Mouse (Mus musculus) mouse trophoblast stem cell (cell line): ENCODE measurements around the gene Ahcyl1.
"Not testable (repeated sequence)": the region's sequence is repeated elsewhere in the genome, so short reads cannot be mapped to it uniquely, and the experiment has no call there.

ENCODE experiments used
- in situ Hi-C, 2 experiments: fragments of 300-500 bp; cut with MseI, MboI; formaldehyde crosslinking; loops; 2 replicates in 1 of 2; 3 replicates in 1 of 2; pipeline ENCODE4 v1.15.1; 2025

The Ahcyl1 gene

GRCm38 (mm10) chr3:107656888-107657287 is 39.5 kb downstream of the Ahcyl1 start:
- in situ Hi-C loops: no loop called here

DNA sequence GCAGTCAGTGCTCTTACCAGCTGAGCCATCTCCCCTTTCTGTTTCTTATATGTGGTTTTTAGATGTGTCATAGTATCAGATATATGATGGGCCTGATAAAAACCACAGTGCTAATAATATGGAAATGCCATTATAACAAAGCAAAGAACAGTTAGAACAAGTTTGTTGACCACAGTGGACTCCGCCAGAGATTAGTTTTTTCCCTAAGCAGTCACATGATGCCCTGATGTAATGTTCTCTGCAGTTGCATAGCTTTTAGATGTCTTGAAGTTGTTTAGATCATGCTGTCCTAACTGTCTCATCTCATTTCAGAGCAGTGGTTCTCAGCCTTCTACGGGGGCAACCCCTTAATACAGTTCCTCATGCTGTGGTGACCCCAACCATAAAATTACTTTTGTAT is 40.2 kb downstream of the Ahcyl1 start:
- in situ Hi-C loops: no loop called here

DNA sequence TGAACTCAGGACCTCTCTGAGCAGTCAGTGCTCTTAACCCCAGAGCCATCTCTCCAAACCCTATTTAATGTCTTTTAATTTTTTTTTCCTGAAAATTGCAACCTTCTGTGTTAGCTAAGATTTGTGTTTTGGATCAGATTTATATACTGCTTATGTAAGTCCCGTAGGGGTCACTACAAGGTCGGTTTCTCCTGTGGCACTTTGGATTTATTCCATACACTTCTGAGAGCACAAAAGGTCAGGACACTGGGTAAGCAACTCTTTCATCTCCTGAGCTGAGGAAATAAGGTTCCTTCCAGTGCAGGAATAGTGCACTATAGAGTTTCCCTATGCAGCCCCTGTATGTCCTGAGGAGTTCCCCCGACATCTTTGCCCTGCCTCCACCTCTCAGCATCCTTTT is 40.9 kb downstream of the Ahcyl1 start:
- in situ Hi-C loops: no loop called here

DNA sequence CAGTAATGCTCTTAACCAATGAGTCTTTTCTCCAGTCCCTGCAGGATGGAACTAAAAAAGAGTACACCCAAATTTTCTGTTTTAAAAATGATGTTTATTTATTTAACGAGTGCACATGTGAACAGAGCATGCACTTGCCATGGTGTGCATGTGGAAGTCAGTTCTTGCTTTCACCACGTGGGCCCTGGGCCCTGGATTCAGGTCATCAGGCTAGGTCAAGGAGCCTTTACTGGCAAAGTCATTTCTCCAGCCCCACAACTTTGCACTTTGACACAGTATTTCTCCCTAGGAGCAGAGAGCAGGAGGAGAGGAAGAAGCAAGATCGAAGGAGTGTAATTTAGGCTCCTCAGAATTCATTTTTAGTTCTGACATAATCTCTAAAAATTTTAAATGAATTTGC is 41.5 kb downstream of the Ahcyl1 start:
- in situ Hi-C loops: no loop called here

DNA sequence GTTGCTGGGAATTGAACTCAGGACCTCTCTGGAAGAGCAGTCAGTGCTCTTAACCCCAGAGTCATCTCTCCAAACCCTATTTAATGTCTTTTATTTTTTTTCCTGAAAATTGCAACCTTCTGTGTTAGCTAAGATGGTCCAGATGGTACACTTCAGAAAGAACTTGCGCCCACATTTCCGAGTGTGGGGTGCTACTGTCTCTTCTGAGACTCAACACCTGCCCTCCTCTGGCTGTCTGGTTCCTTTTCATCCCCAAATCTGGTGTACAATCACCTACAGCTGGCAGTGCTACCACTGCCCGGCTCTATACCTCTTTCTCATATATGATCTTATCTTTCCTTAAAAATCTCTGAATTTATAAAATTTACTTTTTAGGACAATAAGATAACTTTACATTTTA is 43.4 kb downstream of the Ahcyl1 start:
- in situ Hi-C loops: no loop called here

- in situ Hi-C loops: not testable (repeated sequence)
Measured at GRCm38 (mm10) chr3:107650276-107650675, 46.1 kb downstream of the Ahcyl1 start.

DNA sequence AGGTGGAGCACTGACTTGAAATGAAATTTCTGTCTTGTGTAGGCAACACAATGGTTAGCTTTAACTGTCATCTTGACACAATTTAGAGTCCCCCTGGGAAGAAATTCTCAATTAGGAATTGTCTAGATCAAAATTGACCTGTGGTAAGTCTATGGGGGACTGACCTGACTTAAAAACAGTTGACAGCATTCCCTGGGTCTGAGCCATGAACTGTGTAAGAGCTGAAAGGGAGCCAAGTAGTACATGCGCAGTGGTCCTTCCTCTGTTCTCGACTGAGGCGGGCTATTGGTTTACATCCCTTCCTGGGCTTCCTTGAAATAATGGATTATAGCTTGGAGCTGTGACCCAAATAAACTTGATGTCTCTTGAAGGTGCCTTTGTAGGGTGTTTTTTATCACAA is 49.4 kb downstream of the Ahcyl1 start:
- in situ Hi-C loops: no loop called here

DNA sequence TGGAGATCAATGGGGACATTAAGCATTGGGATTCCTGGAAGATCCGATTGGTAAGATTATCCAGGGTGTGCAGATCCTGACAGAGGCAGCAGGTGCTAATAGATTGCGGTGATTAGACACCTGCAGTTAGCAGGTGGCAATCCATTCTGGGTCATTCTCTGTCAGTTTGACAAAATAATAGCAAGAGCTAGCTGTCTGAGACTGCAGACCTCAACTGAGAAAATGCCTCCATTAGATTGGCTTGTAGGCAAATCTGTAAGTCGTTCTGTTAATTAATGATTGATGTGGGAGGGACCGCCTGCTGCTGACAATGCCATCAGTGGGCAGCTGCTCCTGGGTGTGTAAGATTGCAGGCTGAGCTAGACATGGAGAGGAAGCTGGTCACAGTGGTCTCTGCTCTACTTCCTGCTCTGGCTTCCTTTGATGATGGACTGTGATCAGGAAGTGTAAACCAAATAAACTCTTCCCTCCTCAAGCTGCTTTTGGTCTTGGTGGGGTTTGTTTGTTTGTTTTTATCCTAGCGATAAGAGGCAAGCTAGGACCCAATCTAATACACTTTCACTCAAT is 58.7 kb downstream of the Ahcyl1 start:
- in situ Hi-C loops: no loop called here

- in situ Hi-C loops: no loop called here
Measured at GRCm38 (mm10) chr3:107636236-107636635, 60.1 kb downstream of the Ahcyl1 start.

- in situ Hi-C loops: no loop called here
Measured at GRCm38 (mm10) chr3:107635836-107636235, 60.5 kb downstream of the Ahcyl1 start.

DNA sequence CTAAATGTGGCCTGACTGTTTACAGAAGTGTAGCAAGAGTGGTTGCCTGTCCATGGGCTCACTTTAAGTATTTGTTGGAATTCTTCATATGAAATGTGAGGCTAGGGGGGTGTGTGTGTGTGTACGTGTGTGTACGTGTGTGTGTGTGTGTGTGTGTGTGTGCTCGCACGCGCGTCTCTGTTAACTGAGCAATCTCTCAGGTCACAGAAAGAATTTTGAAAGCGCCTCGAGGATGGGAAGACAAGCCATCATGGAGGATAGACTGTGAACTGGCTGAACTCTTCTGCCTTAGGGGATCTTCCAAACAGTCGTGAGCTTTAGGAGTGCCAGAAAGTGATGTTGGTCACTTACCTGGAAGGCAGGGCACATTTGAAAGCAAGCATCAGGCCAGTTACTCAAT is 62.5 kb downstream of the Ahcyl1 start:
- in situ Hi-C loops: no loop called here

DNA sequence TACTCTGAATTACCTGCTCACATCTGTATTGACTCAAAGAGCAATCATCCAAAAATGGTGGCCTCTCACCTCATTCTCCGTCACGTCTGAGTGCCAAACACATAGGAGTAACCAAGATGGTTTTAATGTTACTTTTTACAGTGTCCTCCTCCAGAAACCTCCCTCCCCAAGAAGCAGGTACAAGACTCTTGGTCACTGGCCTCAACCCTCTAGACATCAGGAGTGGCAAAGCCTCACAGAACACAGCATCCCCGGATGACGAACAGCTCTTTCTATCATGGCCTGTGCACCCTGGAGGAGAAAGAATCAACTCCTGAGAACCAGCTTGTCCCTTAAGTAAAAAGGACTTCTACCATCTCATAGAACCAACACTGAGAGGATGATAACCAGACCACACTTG is 63.6 kb downstream of the Ahcyl1 start:
- in situ Hi-C loops: no loop called here

- in situ Hi-C loops: no loop called here
Measured at GRCm38 (mm10) chr3:107631523-107631958, 64.8 kb downstream of the Ahcyl1 start, which contains the start of gene Strip1. Gene Strip1 (minus strand): TSS chr3:107631694.

- in situ Hi-C loops: no loop called here
Measured at GRCm38 (mm10) chr3:107630682-107631522, 65.5 kb downstream of the Ahcyl1 start, which contains the start of gene Gm10961. Gene Gm10961 (plus strand): TSS chr3:107631322.

GRCm38 (mm10) chr3:107629411-107629810 is 66.9 kb downstream of the Ahcyl1 start:
- in situ Hi-C loops: no loop called here

- in situ Hi-C loops: no loop called here
Measured at GRCm38 (mm10) chr3:107628551-107628950, 67.8 kb downstream of the Ahcyl1 start.

DNA sequence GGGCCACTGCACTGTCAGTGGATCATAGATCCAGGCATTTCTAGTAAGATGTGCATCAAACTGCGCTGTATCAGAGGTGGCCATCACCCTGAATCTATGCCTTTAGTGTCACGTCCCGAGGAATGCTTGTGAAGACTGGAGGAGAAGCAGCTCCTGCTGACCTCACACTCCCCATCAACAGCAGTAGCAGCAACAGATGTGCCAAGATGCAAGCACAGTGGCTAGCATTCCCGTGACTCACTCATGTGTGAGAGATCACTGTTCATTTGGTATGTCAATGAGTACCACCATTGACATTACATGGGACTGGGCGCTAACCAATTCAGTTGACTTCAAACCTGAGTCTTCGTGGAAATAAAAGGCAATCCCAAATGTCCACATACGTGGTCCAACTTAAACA is 68.7 kb downstream of the Ahcyl1 start:
- in situ Hi-C loops: no loop called here

DNA sequence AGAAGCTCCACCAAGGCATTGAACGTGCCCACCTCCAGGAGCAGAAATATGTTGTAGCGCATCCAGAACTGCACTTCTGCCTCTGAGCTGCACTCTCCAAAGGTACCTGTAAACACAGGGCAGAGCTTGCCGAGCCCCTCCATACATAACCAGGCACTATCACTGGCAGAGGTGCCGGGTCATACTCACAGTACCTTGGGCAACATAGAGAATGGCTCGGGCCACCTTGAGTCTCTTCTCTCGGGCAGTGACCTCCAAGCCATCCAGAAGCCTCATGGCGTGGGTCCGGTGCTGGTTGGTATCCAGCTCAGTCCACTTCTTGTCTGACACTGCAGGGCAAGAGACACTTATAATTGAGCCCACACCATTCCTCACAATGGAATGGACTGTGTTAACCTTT is 69.6 kb downstream of the Ahcyl1 start:
- in situ Hi-C loops: no loop called here

DNA sequence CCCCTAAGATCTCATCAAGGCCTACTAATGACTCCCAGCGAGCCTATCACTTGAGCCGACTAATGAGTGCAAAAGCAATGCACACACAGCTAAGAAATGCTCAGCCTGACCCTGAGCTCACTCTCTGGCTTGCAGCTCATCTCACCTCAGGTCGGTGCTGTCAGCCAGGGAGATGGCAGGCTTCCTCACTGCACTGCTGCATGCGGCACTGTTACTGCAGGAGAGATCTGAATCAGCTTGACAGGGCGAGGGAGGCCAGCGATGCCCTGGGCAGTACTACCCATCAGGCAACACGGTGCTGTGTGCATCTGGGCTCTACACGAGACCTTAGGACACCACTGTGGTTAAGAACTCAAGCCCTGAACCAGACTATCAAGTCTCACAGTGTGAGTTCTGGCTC is 70.8 kb downstream of the Ahcyl1 start:
- in situ Hi-C loops: no loop called here

GRCm38 (mm10) chr3:107624424-107624823 is 71.9 kb downstream of the Ahcyl1 start:
- in situ Hi-C loops: no loop called here

DNA sequence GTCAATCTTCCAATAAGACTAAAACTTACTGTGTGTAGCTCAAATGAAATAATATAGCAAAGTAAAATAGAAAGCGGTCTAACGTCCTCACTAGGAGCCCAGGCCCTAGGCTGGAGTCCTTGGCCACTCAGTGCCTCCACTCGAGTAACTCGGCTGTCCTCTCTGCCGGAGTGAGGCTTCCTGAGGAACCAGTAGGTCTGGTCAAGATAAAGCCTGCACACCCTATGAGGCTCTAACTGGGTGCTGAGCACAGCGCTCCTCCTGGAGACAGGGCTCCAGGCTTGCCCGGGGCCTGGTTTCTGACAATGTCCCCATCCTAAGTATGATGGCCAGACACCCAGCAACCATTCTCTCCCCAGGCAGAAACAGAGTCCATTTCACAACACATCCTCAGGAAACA is 73.8 kb downstream of the Ahcyl1 start:
- in situ Hi-C loops: no loop called here

DNA sequence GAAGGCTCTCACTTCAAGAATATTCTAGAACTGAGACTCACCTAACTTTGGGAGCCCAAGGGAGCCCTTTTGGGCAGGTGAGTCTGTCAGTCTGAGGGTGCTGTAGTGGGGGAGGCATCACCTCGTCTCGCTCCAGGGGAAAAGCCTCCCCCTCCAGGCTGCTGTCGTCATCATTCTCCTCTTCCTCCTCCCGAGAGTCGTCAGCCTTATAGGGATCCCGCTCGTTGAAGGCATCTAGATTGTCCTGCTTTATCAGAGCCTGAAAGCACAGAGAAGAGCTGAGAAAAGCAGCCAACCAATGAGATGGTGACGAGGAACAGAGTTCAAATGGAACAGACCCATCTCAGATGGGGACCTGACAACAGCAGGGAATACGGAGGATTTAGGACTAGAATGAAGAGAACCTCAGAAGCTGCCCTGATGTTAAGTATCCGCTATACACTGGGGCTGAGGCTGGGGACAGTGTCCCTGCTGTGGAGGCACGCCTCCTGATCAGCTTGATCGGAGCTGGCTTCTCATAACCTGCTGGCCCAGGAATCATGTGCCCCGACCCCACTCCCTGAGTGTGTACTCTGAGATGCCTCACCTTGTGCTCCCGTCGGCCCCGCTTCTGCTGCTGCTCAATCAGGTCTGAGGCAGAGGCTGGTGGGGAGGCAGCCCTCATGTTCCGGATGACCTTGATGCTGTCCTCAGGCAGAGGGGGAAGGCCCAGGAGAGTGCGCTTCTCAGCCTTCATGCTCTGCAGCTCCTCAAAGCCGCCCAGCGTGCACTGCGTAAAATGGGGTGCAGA is 74.9 kb downstream of the Ahcyl1 start:
- in situ Hi-C loops: no loop called here
